Mouse (Mus musculus) bone marrow macrophage, adult 2 months (primary cell): ENCODE measurements around the gene Zmat3.

Experiments used
- CTCF ChIP-seq: IDR thresholded peaks from 2 replicates; pipeline ENCODE4 v1.5.1; 2012; ENCODE audit warnings: low read depth, mild to moderate bottlenecking, low read length, moderate library complexity
- POLR2A ChIP-seq: IDR thresholded peaks from 2 replicates; pipeline ENCODE4 v1.6.1; 2012; ENCODE audit warnings: mild to moderate bottlenecking, low read depth, low read length, borderline replicate concordance

DNA sequence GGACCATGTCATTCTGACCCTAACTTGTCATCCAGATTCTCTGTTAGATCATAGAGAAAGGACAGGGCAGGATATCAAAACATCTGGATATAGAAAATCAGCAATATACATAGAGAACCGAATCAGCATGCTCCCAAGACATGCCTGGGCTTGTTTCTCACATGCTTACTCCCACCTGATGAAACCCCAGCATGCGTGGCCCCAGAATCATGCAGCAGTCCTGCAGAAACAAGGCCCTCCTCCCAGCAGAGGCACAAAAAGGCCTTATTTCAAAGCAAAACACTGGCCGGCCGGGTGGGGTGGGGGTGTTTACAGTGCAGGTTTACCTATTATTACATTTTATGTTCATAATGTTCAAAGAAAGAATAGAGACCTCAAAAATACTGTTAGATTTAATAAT, 1.6 kb downstream of the Zmat3 start:
- TF ChIP-seq POLR2A (no peak), CTCF (no peak)
